Mouse (Mus musculus): ENCODE data around the gene Reg3a.
"Not testable (repeated sequence)": the region's sequence is repeated elsewhere in the genome, so short reads cannot be mapped to it uniquely, and the experiment has no call there.

DNA sequence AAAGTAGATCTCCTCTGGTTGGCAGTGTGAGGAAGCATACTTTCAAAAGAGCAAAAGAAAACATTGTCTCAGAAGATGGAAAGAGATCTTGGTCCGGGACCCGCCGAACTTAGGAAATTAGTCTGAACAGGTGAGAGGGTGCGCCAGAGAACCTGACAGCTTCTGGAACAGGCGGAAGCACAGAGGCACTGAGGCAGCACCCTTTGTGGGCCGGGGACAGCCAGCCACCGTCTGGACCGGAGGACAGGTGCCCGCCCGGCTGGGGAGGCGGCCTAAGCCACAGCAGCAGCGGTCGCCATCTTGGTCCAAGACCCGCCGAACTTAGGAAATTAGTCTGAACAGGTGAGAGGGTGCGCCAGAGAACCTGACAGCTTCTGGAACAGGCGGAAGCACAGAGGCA, 14.8 kb downstream of the Reg3a start, which contains the start of gene Reg2:
- not testable (repeated sequence) for TF ChIP-seq CTCF, EP300 (IDR thresholded peaks at IDR 0.05)
